Mouse (Mus musculus): ENCODE results near the gene Hnrnpul2. TPM values are rescaled to one million over a fixed set of nuclear protein-coding genes. Genes with fewer than 3 reads are reported as not detected.

Hnrnpul2 gene
- total RNA-seq, 1 experiment from 2014 or later = 101 TPM

Other genes starting within 250 kb of the Hnrnpul2 start
- gene Slc22a8, start 228.8 kb upstream of the Hnrnpul2 start, total RNA-seq (2023) = not detected
- not detected for gene Slc22a6, start 202.0 kb upstream of the Hnrnpul2 start, total RNA-seq (2023)
- not detected for gene Chrm1, start 156.2 kb upstream of the Hnrnpul2 start, total RNA-seq (2023)
- gene Slc3a2, start 96.6 kb upstream of the Hnrnpul2 start, total RNA-seq (2023) = 200 TPM
- 89.2 TPM for gene Wdr74, start 84.2 kb upstream of the Hnrnpul2 start, total RNA-seq (2023)
- gene 1700092M07Rik, start 79.3 kb upstream of the Hnrnpul2 start, total RNA-seq (2023) = 2.3 TPM
- gene Stx5a, start 78.6 kb upstream of the Hnrnpul2 start, total RNA-seq (2023) = 265 TPM
- 559 TPM for gene Nxf1, start 62.9 kb upstream of the Hnrnpul2 start, total RNA-seq (2023)
- 30.8 TPM for gene Tmem223, start 49.0 kb upstream of the Hnrnpul2 start, total RNA-seq (2023)
- 61.1 TPM for gene Tmem179b, start 45.5 kb upstream of the Hnrnpul2 start, total RNA-seq (2023)
- 9.8 TPM for gene Taf6l, start 33.6 kb upstream of the Hnrnpul2 start, total RNA-seq (2023)
- gene Polr2g, start 21.4 kb upstream of the Hnrnpul2 start, total RNA-seq (2023) = 50.4 TPM
- 0.26 TPM for gene Zbtb3, start 17.5 kb upstream of the Hnrnpul2 start, total RNA-seq (2023)
- 21.2 TPM for gene Ttc9c, start 677 bp upstream of the Hnrnpul2 start, total RNA-seq (2023)
- 16.0 TPM for gene AC129217.1, start 9.8 kb downstream of the Hnrnpul2 start, total RNA-seq (2023)
- gene Bscl2, start 17.5 kb downstream of the Hnrnpul2 start, total RNA-seq (2023) = 37.6 TPM
- gene Gng3, start 19.2 kb downstream of the Hnrnpul2 start, total RNA-seq (2023) = not detected
- gene Lrrn4cl, start 30.8 kb downstream of the Hnrnpul2 start, total RNA-seq (2023) = 0.91 TPM
- gene Ubxn1, start 51.5 kb downstream of the Hnrnpul2 start, total RNA-seq (2023) = 116 TPM
- gene Uqcc3, start 60.9 kb downstream of the Hnrnpul2 start, total RNA-seq (2023) = 36.2 TPM
- 9.4 TPM for gene Lbhd1, start 63.7 kb downstream of the Hnrnpul2 start, total RNA-seq (2023)
- gene Gm49403, start 63.9 kb downstream of the Hnrnpul2 start, total RNA-seq (2023) = not detected
- gene 1810009A15Rik, start 68.8 kb downstream of the Hnrnpul2 start, total RNA-seq (2023) = 25.8 TPM
- gene Gm49416, start 68.9 kb downstream of the Hnrnpul2 start, total RNA-seq (2023) = 3.8 TPM
- gene Ints5, start 73.0 kb downstream of the Hnrnpul2 start, total RNA-seq (2023) = 18.6 TPM
- 134 TPM for gene Ganab, start 78.1 kb downstream of the Hnrnpul2 start, total RNA-seq (2023)
- 41.9 TPM for gene B3gat3, start 100.4 kb downstream of the Hnrnpul2 start, total RNA-seq (2023)
- 3.0 TPM for gene Rom1, start 109.3 kb downstream of the Hnrnpul2 start, total RNA-seq (2023)
- 70.7 TPM for gene Eml3, start 109.5 kb downstream of the Hnrnpul2 start, total RNA-seq (2023)
- 172 TPM for gene Mta2, start 121.9 kb downstream of the Hnrnpul2 start, total RNA-seq (2023)
- 39.7 TPM for gene Tut1, start 133.8 kb downstream of the Hnrnpul2 start, total RNA-seq (2023)
- 533 TPM for gene Eef1g, start 147.0 kb downstream of the Hnrnpul2 start, total RNA-seq (2023)
- gene Ahnak, start 169.3 kb downstream of the Hnrnpul2 start, total RNA-seq (2023) = 74.3 TPM